Mouse (Mus musculus): ENCODE results near the gene Fam57b. TPM values are rescaled to one million over a fixed set of nuclear protein-coding genes. Genes with fewer than 3 reads are reported as not detected.

Gene Fam57b
- total RNA-seq (2022): 10 to 100 TPM; 57.3 to 67.6 (median 62.6) TPM

- no peak for DNase-seq (ENCODE audit: low spot score in 2 of 2)
These were observed at the start of gene Fam57b for GRCm38 (mm10) chr7:126797411-126798126. Gene Fam57b, plus strand, starts transcription at chr7:126797668.

- DNase-seq (ENCODE audit: low spot score in 2 of 2): no peak
These were observed 48.6 kb upstream of the Fam57b start for GRCm38 (mm10) chr7:126748824-126749223.

- DNase-seq (ENCODE audit: low spot score in 2 of 2): no peak
These were observed 47.7 kb upstream of the Fam57b start for GRCm38 (mm10) chr7:126749582-126750343.

GRCm38 (mm10) chr7:126754866-126755265 is 42.6 kb upstream of the Fam57b start:
- peak in 1 of 2 experiments; percentile 74 for DNase-seq (ENCODE audit: low spot score in 2 of 2)

- no peak for DNase-seq (ENCODE audit: low spot score in 2 of 2)
These were observed 38.9 kb upstream of the Fam57b start for GRCm38 (mm10) chr7:126758539-126758938.

GRCm38 (mm10) chr7:126759050-126759671 is 38.3 kb upstream of the Fam57b start, which contains the start of gene Mapk3:
Gene Mapk3, plus strand, starts transcription at chr7:126759601.
- peak; percentile 83 to 87 for DNase-seq (ENCODE audit: low spot score in 2 of 2)

GRCm38 (mm10) chr7:126759672-126760390 is 37.6 kb upstream of the Fam57b start:
- DNase-seq (ENCODE audit: low spot score in 2 of 2): no peak

- no peak for DNase-seq (ENCODE audit: low spot score in 2 of 2)
These were observed 37.1 kb upstream of the Fam57b start for GRCm38 (mm10) chr7:126760391-126760802.

- no peak for DNase-seq (ENCODE audit: low spot score in 2 of 2)
These were observed 36.5 kb upstream of the Fam57b start for GRCm38 (mm10) chr7:126760956-126761355.

- no peak for DNase-seq (ENCODE audit: low spot score in 2 of 2)
These were observed 35.9 kb upstream of the Fam57b start for GRCm38 (mm10) chr7:126761529-126762067.

GRCm38 (mm10) chr7:126762471-126763008 is 34.9 kb upstream of the Fam57b start:
- peak; percentile 77 for DNase-seq (ENCODE audit: low spot score in 2 of 2)

- no peak for DNase-seq (ENCODE audit: low spot score in 2 of 2)
These were observed 31.9 kb upstream of the Fam57b start for GRCm38 (mm10) chr7:126765540-126765939.

GRCm38 (mm10) chr7:126766201-126766600 is 31.3 kb upstream of the Fam57b start, which contains the start of gene Gdpd3:
Gene Gdpd3, plus strand, starts transcription at chr7:126766334.
- no peak for DNase-seq (ENCODE audit: low spot score in 2 of 2)

- no peak for DNase-seq (ENCODE audit: low spot score in 2 of 2)
These were observed 30.5 kb upstream of the Fam57b start for GRCm38 (mm10) chr7:126767001-126767400.

GRCm38 (mm10) chr7:126770784-126771183 is 26.7 kb upstream of the Fam57b start:
- DNase-seq (ENCODE audit: low spot score in 2 of 2): no peak

- no peak for DNase-seq (ENCODE audit: low spot score in 2 of 2)
These were observed 24.1 kb upstream of the Fam57b start for GRCm38 (mm10) chr7:126773351-126773750.

- no peak for DNase-seq (ENCODE audit: low spot score in 2 of 2)
These were observed 23.0 kb upstream of the Fam57b start for GRCm38 (mm10) chr7:126774463-126774862.

- DNase-seq (ENCODE audit: low spot score in 2 of 2): no peak
These were observed 22.1 kb upstream of the Fam57b start for GRCm38 (mm10) chr7:126775185-126775977.

- no peak for DNase-seq (ENCODE audit: low spot score in 2 of 2)
These were observed 21.6 kb upstream of the Fam57b start for GRCm38 (mm10) chr7:126775978-126776234.

- peak; percentile 93 for DNase-seq (ENCODE audit: low spot score in 2 of 2)
These were observed 20.8 kb upstream of the Fam57b start, which contains the start of gene Ypel3 for GRCm38 (mm10) chr7:126776598-126777057. Gene Ypel3, plus strand, starts transcription at chr7:126776955.

All from layer of hippocampus, adult 8-10 months (tissue).